Mouse (Mus musculus) intestine, embryonic 15.5 days (tissue): Measurements from ENCODE around the gene Chchd6. TPM values are rescaled to one million over a fixed set of nuclear protein-coding genes. Genes with fewer than 3 reads are reported as not detected.
A peak's percentile ranks its signal among the peaks of the same experiment; 100 is the strongest.

Experiments used
- ATAC-seq: fragments of 200-750 bp; cut with Nextera tagmentation; 2 replicates; pipeline ENCODE4 v1.8.0; 2017; ENCODE audit warnings: moderate TSS enrichment, moderate library complexity
- H3K27ac ChIP-seq: fragments of 300-500 bp; sonication (generic); 2 replicates; pipeline ENCODE4 v1.5.1; 2015; ENCODE audit warnings: mild to moderate bottlenecking, inconsistent platforms
- H3K27me3 ChIP-seq: fragments of 300-500 bp; sonication (generic); replicated peaks from 2 replicates; pipeline ENCODE4 v1.6.1; 2015; ENCODE audit warnings: inconsistent platforms
- H3K36me3 ChIP-seq: fragments of 300-500 bp; sonication (generic); 2 replicates; pipeline ENCODE4 v1.6.1; 2015; ENCODE audit warnings: inconsistent platforms
- H3K4me1 ChIP-seq: fragments of 300-500 bp; sonication (generic); replicated peaks from 2 replicates; pipeline ENCODE4 v1.6.1; 2015; ENCODE audit warnings: inconsistent platforms
- H3K4me2 ChIP-seq: fragments of 300-500 bp; sonication (generic); replicated peaks from 2 replicates; pipeline ENCODE4 v1.6.1; 2015; ENCODE audit warnings: mild to moderate bottlenecking, inconsistent platforms
- H3K4me3 ChIP-seq: fragments of 300-500 bp; sonication (generic); replicated peaks from 2 replicates; pipeline ENCODE4 v1.5.1; 2015; ENCODE audit warnings: inconsistent platforms
- H3K9ac ChIP-seq: fragments of 300-500 bp; sonication (generic); 2 replicates; pipeline ENCODE4 v1.6.1; 2015; ENCODE audit warnings: inconsistent platforms
- H3K9me3 ChIP-seq: fragments of 300-500 bp; sonication (generic); 2 replicates; pipeline ENCODE4 v1.6.1; 2016; ENCODE audit warnings: inconsistent platforms
- WGBS: fragments of 180-500 bp; shearing (Covaris S2); methylation state at CpG from one replicate; pipeline ENCODE4 v1.1.7; 2015; 5-methylcytosine and 5-hydroxymethylcytosine counted together
- polyA plus RNA-seq: library from polyadenylated mRNA; unstranded; fragments of >200 nt; fragmentation: Nextera tagmentation; extraction: Ambion mirVana; gene quantifications from 2 replicates; pipeline ENCODE4 v1.2.1, GENCODE M21; 2015

Gene Chchd6
- 40.6 and 44.1 TPM in 2 replicates for polyA plus RNA-seq

GRCm38 (mm10) chr6:89595018-89595776 lies at the start of gene Chchd6:
Gene Chchd6, minus strand, starts transcription at chr6:89595652.
- Histone ChIP-seq H3K27ac (no peak within 1 kb of the TSS), H3K4me1 (0 out of 2 replicates have a peak, but pooled peaks cover 4% of the 10 kb centered on the region), H3K9ac (peak within 1 kb of the TSS; percentile 68), H3K9me3 (no peaks in the 10 kb centered on the region), H3K4me2 (peak within 1 kb of the TSS; percentile 69), H3K36me3 (no peaks in the 10 kb centered on the region), H3K4me3 (peak within 1 kb of the TSS; percentile 79), H3K27me3 (no peaks in the 10 kb centered on the region)
- ATAC-seq = peak; percentile 100
- WGBS = under 1% methylated on average over 56 of the region's 56 CpGs

GRCm38 (mm10) chr6:89644271-89645075 lies 49.0 kb upstream of the Chchd6 start:
- peak; percentile 97 for ATAC-seq
- Histone ChIP-seq H3K27me3 (no peaks in the 10 kb centered on the region), H3K27ac (peak overlapping the region; percentile 94), H3K9ac (peak overlapping the region; percentile 66), H3K4me1 (no peaks in the 10 kb centered on the region), H3K4me2 (peak overlapping the region; percentile 95), H3K9me3 (no peaks in the 10 kb centered on the region), H3K36me3 (no peaks in the 10 kb centered on the region), H3K4me3 (peak overlapping the region; percentile 71)
- WGBS = under 1% methylated on average over 41 of the region's 41 CpGs

- H3K27me3 ChIP-seq = no peaks in the 10 kb centered on the region
- peak; percentile 94 for ATAC-seq
- under 1% methylated on average over 50 of the region's 51 CpGs for WGBS
These were observed 48.4 kb upstream of the Chchd6 start, which contains the start of gene Txnrd3 for GRCm38 (mm10) chr6:89643798-89644270. Gene Txnrd3, plus strand, starts transcription at chr6:89643988.

GRCm38 (mm10) chr6:89639025-89639424 lies 43.6 kb upstream of the Chchd6 start:
- H3K4me3 ChIP-seq = no peak overlapping the region
- H3K36me3 ChIP-seq = no peaks in the 10 kb centered on the region
- no peaks in the 10 kb centered on the region for H3K27me3 ChIP-seq
- H3K4me1 ChIP-seq = no peaks in the 10 kb centered on the region
- 32% methylated on average over 2 of the region's 2 CpGs for WGBS
- no peak for ATAC-seq
- H3K27ac ChIP-seq = no peak overlapping the region
- H3K9ac ChIP-seq = no peak overlapping the region
- no peak overlapping the region for H3K4me2 ChIP-seq
- H3K9me3 ChIP-seq = no peaks in the 10 kb centered on the region

More at GRCm38 (mm10) chr6:89643798-89644270, 48.4 kb upstream of the Chchd6 start, which contains the start of gene Txnrd3:
- H3K9ac ChIP-seq = peak within 1 kb of the TSS; percentile 66
- H3K36me3 ChIP-seq = no peaks in the 10 kb centered on the region
- H3K4me3 ChIP-seq = peak within 1 kb of the TSS; percentile 71
- peak within 1 kb of the TSS; percentile 95 for H3K4me2 ChIP-seq
- H3K9me3 ChIP-seq = no peaks in the 10 kb centered on the region
- no peaks in the 10 kb centered on the region for H3K4me1 ChIP-seq
- H3K27ac ChIP-seq = peak within 1 kb of the TSS; percentile 94

GRCm38 (mm10) chr6:89637977-89638376 lies 42.5 kb upstream of the Chchd6 start:
- ATAC-seq = no peak
- H3K4me1 ChIP-seq = no peaks in the 10 kb centered on the region
- no peak overlapping the region for H3K4me2 ChIP-seq
- no peak overlapping the region for H3K27ac ChIP-seq
- 62% methylated on average over 4 of the region's 4 CpGs for WGBS
- no peak overlapping the region for H3K4me3 ChIP-seq
- no peaks in the 10 kb centered on the region for H3K27me3 ChIP-seq
- no peak overlapping the region for H3K9ac ChIP-seq
- no peaks in the 10 kb centered on the region for H3K9me3 ChIP-seq
- no peaks in the 10 kb centered on the region for H3K36me3 ChIP-seq

GRCm38 (mm10) chr6:89634400-89634799 lies 38.9 kb upstream of the Chchd6 start:
- Histone ChIP-seq H3K4me2 (no peak overlapping the region), H3K9ac (no peak overlapping the region), H3K4me3 (no peak overlapping the region), H3K36me3 (no peaks in the 10 kb centered on the region), H3K27me3 (no peaks in the 10 kb centered on the region), H3K9me3 (no peaks in the 10 kb centered on the region), H3K4me1 (peaks cover 3% of the 10 kb centered on the region), H3K27ac (no peak overlapping the region)
- 30% methylated on average over 8 of the region's 8 CpGs for WGBS
- ATAC-seq = no peak

GRCm38 (mm10) chr6:89633115-89633514 lies 37.7 kb upstream of the Chchd6 start:
- no peaks in the 10 kb centered on the region for H3K9me3 ChIP-seq
- H3K9ac ChIP-seq = no peak overlapping the region
- H3K27me3 ChIP-seq = no peaks in the 10 kb centered on the region
- ATAC-seq = no peak
- 74% methylated on average over 7 of the region's 7 CpGs for WGBS
- no peaks in the 10 kb centered on the region for H3K36me3 ChIP-seq
- peaks cover 3% of the 10 kb centered on the region for H3K4me1 ChIP-seq
- H3K27ac ChIP-seq = no peak overlapping the region
- no peak overlapping the region for H3K4me2 ChIP-seq
- H3K4me3 ChIP-seq = no peak overlapping the region

GRCm38 (mm10) chr6:89631809-89632562 lies 36.5 kb upstream of the Chchd6 start:
- Histone ChIP-seq H3K9me3 (no peaks in the 10 kb centered on the region), H3K27me3 (no peaks in the 10 kb centered on the region), H3K36me3 (no peaks in the 10 kb centered on the region), H3K27ac (no peak overlapping the region), H3K9ac (no peak overlapping the region), H3K4me1 (peaks cover 3% of the 10 kb centered on the region), H3K4me3 (no peak overlapping the region), H3K4me2 (0 out of 2 replicates have a peak overlapping the region, but pooled peaks have one; percentile 32)
- ATAC-seq = peak; percentile 84
- 11% methylated on average over 10 of the region's 10 CpGs for WGBS

- WGBS = 45% methylated on average over 8 of the region's 8 CpGs
- H3K27me3 ChIP-seq = no peaks in the 10 kb centered on the region
- no peaks in the 10 kb centered on the region for H3K36me3 ChIP-seq
- ATAC-seq = no peak
- H3K9me3 ChIP-seq = no peaks in the 10 kb centered on the region
- peaks cover 3% of the 10 kb centered on the region for H3K4me1 ChIP-seq
- no peak overlapping the region for H3K4me2 ChIP-seq
- no peak overlapping the region for H3K4me3 ChIP-seq
- H3K27ac ChIP-seq = no peak overlapping the region
- no peak overlapping the region for H3K9ac ChIP-seq
These were observed 32.8 kb upstream of the Chchd6 start for GRCm38 (mm10) chr6:89628045-89628785.

GRCm38 (mm10) chr6:89622647-89623046 lies 27.2 kb upstream of the Chchd6 start:
- no peak overlapping the region for H3K9ac ChIP-seq
- no peaks in the 10 kb centered on the region for H3K9me3 ChIP-seq
- no peak overlapping the region for H3K4me2 ChIP-seq
- H3K27me3 ChIP-seq = no peaks in the 10 kb centered on the region
- no peak for ATAC-seq
- 78% methylated on average over 3 of the region's 3 CpGs for WGBS
- H3K36me3 ChIP-seq = no peaks in the 10 kb centered on the region
- no peaks in the 10 kb centered on the region for H3K4me1 ChIP-seq
- no peak overlapping the region for H3K4me3 ChIP-seq
- H3K27ac ChIP-seq = no peak overlapping the region

GRCm38 (mm10) chr6:89615373-89615755 lies 19.9 kb upstream of the Chchd6 start:
- no peaks in the 10 kb centered on the region for H3K36me3 ChIP-seq
- 55% methylated on average over 7 of the region's 7 CpGs for WGBS
- no peaks in the 10 kb centered on the region for H3K4me1 ChIP-seq
- no peak overlapping the region for H3K4me3 ChIP-seq
- no peak overlapping the region for H3K4me2 ChIP-seq
- no peak for ATAC-seq
- no peaks in the 10 kb centered on the region for H3K9me3 ChIP-seq
- no peak overlapping the region for H3K9ac ChIP-seq
- H3K27ac ChIP-seq = no peak overlapping the region
- H3K27me3 ChIP-seq = no peaks in the 10 kb centered on the region
